Mouse (Mus musculus) MEL (cell line): ENCODE measurements at regions not wholly inside any gene's neighbourhood (a gene's known extent, or its start where the extent isn't known, plus 50 kb on each side); places are given as distances from the start of the nearest gene placed in this dataset.
A peak's percentile ranks its signal among the peaks of the same experiment; 100 is the strongest.

Source experiments
- DNase-seq: peaks from one replicate; pipeline ENCODE4 v3.0.0; 2011; ENCODE audit warnings: low read depth, low spot score
- H3K27ac ChIP-seq: 2 replicates; pipeline ENCODE4 v1.5.1; 2012; ENCODE audit warnings: low read depth, mild to moderate bottlenecking, control low read depth, low read length, moderate library complexity; ENCODE audit not compliant: control insufficient read depth
- H3K27me3 ChIP-seq, 2 experiments: fragments of 150-350 bp in 1 of 2; sonication (generic) in 1 of 2; 2 replicates each; pipeline ENCODE4 v1.6.1; 2012; ENCODE audit warnings: low read length in 2 of 2, mild to moderate bottlenecking in 2 of 2, improper control_type of control experiment in 1 of 2, moderate library complexity in 1 of 2; ENCODE audit not compliant: insufficient read depth in 2 of 2, control insufficient read depth in 1 of 2
- H3K36me3 ChIP-seq, 2 experiments: 2 replicates each; pipeline ENCODE4 v1.6.1; 2012 to 2014; ENCODE audit warnings: low read length in 2 of 2, improper control_type of control experiment in 1 of 2, inconsistent platforms in 1 of 2, mild to moderate bottlenecking in 1 of 2; ENCODE audit not compliant: insufficient read depth in 2 of 2, control insufficient read depth in 1 of 2
- H3K4me1 ChIP-seq, 2 experiments: fragments of 150-350 bp in 1 of 2; sonication (generic) in 1 of 2; 2 replicates each; pipeline ENCODE4 v1.6.1; 2012; ENCODE audit warnings: low read length in 2 of 2, improper control_type of control experiment in 1 of 2, mild to moderate bottlenecking in 1 of 2; ENCODE audit not compliant: insufficient read depth in 2 of 2, control insufficient read depth in 1 of 2
- H3K4me3 ChIP-seq, 2 experiments: fragments of 150-350 bp in 1 of 2; sonication (generic) in 1 of 2; 2 replicates each; pipeline ENCODE4 v1.5.1; 2012; ENCODE audit warnings: low read depth in 2 of 2, low read length in 2 of 2, mild to moderate bottlenecking in 2 of 2, moderate library complexity in 2 of 2, control low read depth in 1 of 2, improper control_type of control experiment in 1 of 2; ENCODE audit not compliant: control insufficient read depth in 1 of 2, insufficient read depth in 1 of 2
- H3K79me2 ChIP-seq: 2 replicates; pipeline ENCODE4 v1.6.1; 2012; ENCODE audit warnings: mild to moderate bottlenecking, low read length, moderate library complexity; ENCODE audit not compliant: control insufficient read depth, poor library complexity, insufficient read depth
- H3K9ac ChIP-seq: 2 replicates; pipeline ENCODE4 v1.6.1; 2012; ENCODE audit warnings: low read depth, mild to moderate bottlenecking, control low read depth, low read length, moderate library complexity; ENCODE audit not compliant: control insufficient read depth, poor library complexity, severe bottlenecking
- H3K9me3 ChIP-seq: fragments of 150-350 bp; sonication (generic); replicated peaks from 2 replicates; pipeline ENCODE4 v1.6.1; 2012; ENCODE audit warnings: mild to moderate bottlenecking, low read length, improper control_type of control experiment, moderate library complexity; ENCODE audit not compliant: insufficient read depth
- BHLHE40 ChIP-seq: IDR thresholded peaks from 2 replicates; pipeline ENCODE4 v1.6.1; 2012; ENCODE audit warnings: low read depth, mild to moderate bottlenecking, inconsistent platforms, low read length, improper control_type of control experiment, borderline replicate concordance
- CHD2 ChIP-seq: IDR thresholded peaks from 2 replicates; pipeline ENCODE4 v1.6.1; 2011; ENCODE audit warnings: low read length, improper control_type of control experiment
- EP300 ChIP-seq, 2 experiments: IDR thresholded peaks; 2 replicates each; pipeline ENCODE4 v1.6.1; 2011; ENCODE audit warnings: improper control_type of control experiment in 2 of 2, low read length in 2 of 2, low read depth in 1 of 2, mild to moderate bottlenecking in 1 of 2
- ETS1 ChIP-seq: IDR thresholded peaks from 2 replicates; pipeline ENCODE4 v1.6.1; 2012; ENCODE audit warnings: low read depth, mild to moderate bottlenecking, inconsistent platforms, low read length, improper control_type of control experiment, moderate library complexity
- GABPA ChIP-seq: IDR thresholded peaks from 2 replicates; pipeline ENCODE4 v1.6.1; 2012; ENCODE audit warnings: low read depth, mild to moderate bottlenecking, inconsistent platforms, low read length, improper control_type of control experiment, moderate library complexity
- GATA1 ChIP-seq: IDR thresholded peaks from 2 replicates; pipeline ENCODE4 v1.6.1; 2011; ENCODE audit warnings: low read depth, low read length, improper control_type of control experiment
- KAT2A ChIP-seq: conservative IDR thresholded peaks from 2 replicates; pipeline ENCODE4 v1.6.1; 2012; ENCODE audit warnings: low read depth, low read length, improper control_type of control experiment, inconsistent platforms
- MAX ChIP-seq: IDR thresholded peaks from 2 replicates; pipeline ENCODE4 v1.6.1; 2011; ENCODE audit warnings: low read length, improper control_type of control experiment
- MAZ ChIP-seq: IDR thresholded peaks from 2 replicates; pipeline ENCODE4 v1.6.1; 2012; ENCODE audit warnings: low read depth, mild to moderate bottlenecking, inconsistent platforms, low read length, improper control_type of control experiment
- MXI1 ChIP-seq: IDR thresholded peaks from 2 replicates; pipeline ENCODE4 v1.6.1; 2011; ENCODE audit warnings: mild to moderate bottlenecking, low read depth, low read length, improper control_type of control experiment
- MYB ChIP-seq: IDR thresholded peaks from 2 replicates; pipeline ENCODE4 v1.6.1; 2011; ENCODE audit warnings: mild to moderate bottlenecking, low read depth, low read length, improper control_type of control experiment
- MYC ChIP-seq: IDR thresholded peaks from 2 replicates; pipeline ENCODE4 v1.6.1; 2011; ENCODE audit warnings: low read depth, mild to moderate bottlenecking, low read length, improper control_type of control experiment, moderate library complexity
- NELFE ChIP-seq: IDR thresholded peaks from 2 replicates; pipeline ENCODE4 v1.6.1; 2011; ENCODE audit warnings: low read depth, low read length, improper control_type of control experiment
- POLR2A ChIP-seq, 2 experiments: IDR thresholded peaks; 2 replicates each; pipeline ENCODE4 v1.6.1; 2011 to 2012; ENCODE audit warnings: low read length in 2 of 2, mild to moderate bottlenecking in 2 of 2, control low read depth in 1 of 2, improper control_type of control experiment in 1 of 2, low read depth in 1 of 2, moderate library complexity in 1 of 2; ENCODE audit not compliant: control insufficient read depth in 1 of 2, insufficient read depth in 1 of 2, poor library complexity in 1 of 2
- POLR2AphosphoS2 ChIP-seq: IDR thresholded peaks from 2 replicates; pipeline ENCODE4 v1.6.1; 2011; ENCODE audit warnings: low read length, improper control_type of control experiment
- RCOR1 ChIP-seq: IDR thresholded peaks from 2 replicates; pipeline ENCODE4 v1.6.1; 2012; ENCODE audit warnings: low read depth, mild to moderate bottlenecking, inconsistent platforms, low read length, improper control_type of control experiment
- SIN3A ChIP-seq: IDR thresholded peaks from 2 replicates; pipeline ENCODE4 v1.6.1; 2012; ENCODE audit warnings: low read length, improper control_type of control experiment, inconsistent platforms
- TAL1 ChIP-seq: IDR thresholded peaks from 2 replicates; pipeline ENCODE4 v1.6.1; 2012; ENCODE audit warnings: mild to moderate bottlenecking, inconsistent platforms, low read length, moderate library complexity, mixed read lengths
- TCF12 ChIP-seq: IDR thresholded peaks from 2 replicates; pipeline ENCODE4 v1.6.1; 2014; ENCODE audit warnings: low read depth, mild to moderate bottlenecking, inconsistent platforms, low read length, improper control_type of control experiment, moderate library complexity
- UBTF ChIP-seq: IDR thresholded peaks from 2 replicates; pipeline ENCODE4 v1.6.1; 2012; ENCODE audit warnings: low read depth, mild to moderate bottlenecking, inconsistent platforms, low read length, improper control_type of control experiment, moderate library complexity, borderline replicate concordance; ENCODE audit not compliant: insufficient read depth
- USF1 ChIP-seq: IDR thresholded peaks from 2 replicates; pipeline ENCODE4 v1.6.1; 2014; ENCODE audit warnings: low read depth, mild to moderate bottlenecking, inconsistent platforms, low read length, improper control_type of control experiment, moderate library complexity
- USF2 ChIP-seq, 2 experiments: IDR thresholded peaks; 2 replicates each; pipeline ENCODE4 v1.6.1; 2011 to 2012; ENCODE audit warnings: improper control_type of control experiment in 2 of 2, low read length in 2 of 2, borderline replicate concordance in 1 of 2, inconsistent platforms in 1 of 2, low read depth in 1 of 2, mild to moderate bottlenecking in 1 of 2; ENCODE audit not compliant: insufficient read depth in 1 of 2
- ZKSCAN1 ChIP-seq: IDR thresholded peaks from 2 replicates; pipeline ENCODE4 v1.6.1; 2012; ENCODE audit warnings: low read depth, mild to moderate bottlenecking, inconsistent platforms, low read length, improper control_type of control experiment, moderate library complexity

GRCm38 (mm10) chr9:47307752-47308500, 222.0 kb upstream of the Cadm1 start:
- peaks cover 11 to 18% of the 10 kb centered on the region in 2 experiments for H3K4me1 ChIP-seq
- peaks cover 0 to 14% of the 10 kb centered on the region in 2 experiments; a peak in 2 of 4 replicates for H3K36me3 ChIP-seq
- H3K4me3 ChIP-seq, result peak overlapping the region; percentile 12 to 33
- no peaks in the 10 kb centered on the region for H3K27me3 ChIP-seq
- H3K27ac ChIP-seq, result peak overlapping the region; percentile 59
- TF ChIP-seq MYB (no peak), POLR2AphosphoS2 (no peak), EP300 (IDR thresholded peaks at IDR 0.05; ENCODE audit: low read depth in 1 of 2, low read length in 2 of 2) (peak; percentile 46 to 84), MAZ (no peak), UBTF (no peak), KAT2A (0 out of 2 replicates have a peak, but pooled peaks have one; percentile 16), USF1 (peak; percentile 95), POLR2A (IDR thresholded peaks at IDR 0.05; ENCODE audit: control insufficient read depth in 1 of 2, insufficient read depth in 1 of 2, low read depth in 1 of 2, low read length in 2 of 2, poor library complexity in 1 of 2) (peak in 1 of 2 experiments; percentile 30; a peak in 1 of 4 replicates), ETS1 (peak; percentile 85), MYC (peak; percentile 99), CHD2 (no peak), GABPA (no peak), TAL1 (peak; percentile 44; the same call in 1 of the 2 replicates), ZKSCAN1 (no peak), GATA1 (peak; percentile 79), RCOR1 (no peak; the same call in 1 of the 2 replicates), MAX (peak; percentile 98), BHLHE40 (peak; percentile 90), NELFE (no peak), USF2 (IDR thresholded peaks at IDR 0.05; ENCODE audit: borderline replicate concordance in 1 of 2, insufficient read depth in 1 of 2, low read depth in 1 of 2, low read length in 2 of 2) (peak in 1 of 2 experiments; percentile 76; a peak in 2 of 4 replicates), SIN3A (peak; percentile 82), MXI1 (peak; percentile 97), TCF12 (peak; percentile 75; the same call in 1 of the 2 replicates)
- H3K79me2 ChIP-seq, result no peaks in the 10 kb centered on the region
- peak overlapping the region; percentile 46 for H3K9ac ChIP-seq
- peak; percentile 94 for DNase-seq
- H3K9me3 ChIP-seq, result no peaks in the 10 kb centered on the region
